Mouse (Mus musculus) limb, embryonic 15.5 days (tissue): ENCODE results near the gene Trmt44. TPM values are rescaled to one million over a fixed set of nuclear protein-coding genes. Genes with fewer than 3 reads are reported as not detected.
A peak's percentile ranks its signal among the peaks of the same experiment; 100 is the strongest.

ENCODE experiments used
- ATAC-seq: fragments of 200-750 bp; cut with Nextera tagmentation; 2 replicates; pipeline ENCODE4 v1.8.0; 2017; ENCODE audit warnings: low read depth, moderate TSS enrichment; ENCODE audit not compliant: insufficient number of reproducible peaks, low FRiP score, low TSS enrichment
- H3K27ac ChIP-seq: fragments of 300-500 bp; sonication (generic); 2 replicates; pipeline ENCODE4 v1.5.1; 2015; ENCODE audit warnings: moderate library complexity, mild to moderate bottlenecking, inconsistent platforms
- H3K27me3 ChIP-seq: fragments of 300-500 bp; sonication (generic); 2 replicates; pipeline ENCODE4 v1.6.1; 2015; ENCODE audit warnings: inconsistent platforms
- H3K36me3 ChIP-seq: fragments of 300-500 bp; sonication (generic); 2 replicates; pipeline ENCODE4 v1.6.1; 2015; ENCODE audit warnings: inconsistent platforms
- H3K4me1 ChIP-seq: fragments of 300-500 bp; sonication (generic); 2 replicates; pipeline ENCODE4 v1.6.1; 2015; ENCODE audit warnings: inconsistent platforms
- H3K4me2 ChIP-seq: fragments of 300-500 bp; sonication (generic); 2 replicates; pipeline ENCODE4 v1.6.1; 2015; ENCODE audit warnings: mild to moderate bottlenecking, inconsistent platforms
- H3K4me3 ChIP-seq: fragments of 300-500 bp; sonication (generic); 2 replicates; pipeline ENCODE4 v1.5.1; 2015; ENCODE audit warnings: mild to moderate bottlenecking, inconsistent platforms
- H3K9ac ChIP-seq: fragments of 300-500 bp; sonication (generic); 2 replicates; pipeline ENCODE4 v1.6.1; 2015; ENCODE audit warnings: inconsistent platforms
- H3K9me3 ChIP-seq: fragments of 300-500 bp; sonication (generic); 2 replicates; pipeline ENCODE4 v1.6.1; 2016; ENCODE audit warnings: inconsistent platforms
- WGBS: fragments of 180-500 bp; shearing (Covaris S2); methylation state at CpG from one replicate; pipeline ENCODE4 v1.1.7; 2015; 5-methylcytosine and 5-hydroxymethylcytosine counted together
- polyA plus RNA-seq: library from polyadenylated mRNA; unstranded; fragments of >200 nt; fragmentation: Nextera tagmentation; extraction: Ambion mirVana; gene quantifications from 2 replicates; pipeline ENCODE4 v1.2.1, GENCODE M21; 2015

Trmt44 gene
- polyA plus RNA-seq, 1 experiment from 2014 or later = 9.1 TPM

DNA sequence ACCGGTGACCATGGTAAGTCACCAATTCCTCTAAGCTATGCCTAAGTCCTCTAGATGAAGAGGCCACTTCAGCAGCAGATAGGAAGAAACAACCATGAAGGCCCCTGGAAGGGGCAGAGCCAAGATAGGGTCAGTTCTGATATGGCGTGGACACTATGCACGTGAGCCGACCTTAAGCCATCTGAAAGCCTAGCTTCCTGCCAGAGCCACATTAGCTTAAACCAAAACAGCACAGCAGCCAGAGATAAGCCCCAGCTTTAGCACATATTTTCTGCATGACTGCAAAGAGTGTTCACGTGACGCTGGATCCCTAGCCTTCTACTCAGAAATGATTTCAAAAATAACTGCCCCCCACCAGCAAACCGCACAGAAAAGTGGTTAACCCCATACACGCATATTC lies 15.4 kb downstream of the Trmt44 start:
- Histone ChIP-seq H3K9me3 (no peaks in the 10 kb centered on the region), H3K9ac (no peak overlapping the region), H3K4me1 (0 out of 2 replicates have a peak, but pooled peaks cover 4% of the 10 kb centered on the region), H3K36me3 (peaks cover 80% of the 10 kb centered on the region), H3K27me3 (no peaks in the 10 kb centered on the region), H3K4me2 (no peak overlapping the region), H3K4me3 (no peak overlapping the region), H3K27ac (no peak overlapping the region)
- 77% methylated on average over 8 of the region's 8 CpGs for WGBS
- ATAC-seq = no peak

GRCm38 (mm10) chr5:35557946-35558621 lies 16.8 kb downstream of the Trmt44 start:
- Histone ChIP-seq H3K36me3 (peaks cover 70% of the 10 kb centered on the region), H3K4me2 (no peak overlapping the region), H3K9ac (no peak overlapping the region), H3K9me3 (no peaks in the 10 kb centered on the region), H3K27me3 (no peaks in the 10 kb centered on the region), H3K27ac (no peak overlapping the region), H3K4me1 (0 out of 2 replicates have a peak, but pooled peaks cover 4% of the 10 kb centered on the region), H3K4me3 (no peak overlapping the region)
- 0 out of 2 replicates have a peak, but pooled peaks have one; percentile 57 for ATAC-seq
- 74% methylated on average over 13 of the region's 13 CpGs for WGBS

DNA sequence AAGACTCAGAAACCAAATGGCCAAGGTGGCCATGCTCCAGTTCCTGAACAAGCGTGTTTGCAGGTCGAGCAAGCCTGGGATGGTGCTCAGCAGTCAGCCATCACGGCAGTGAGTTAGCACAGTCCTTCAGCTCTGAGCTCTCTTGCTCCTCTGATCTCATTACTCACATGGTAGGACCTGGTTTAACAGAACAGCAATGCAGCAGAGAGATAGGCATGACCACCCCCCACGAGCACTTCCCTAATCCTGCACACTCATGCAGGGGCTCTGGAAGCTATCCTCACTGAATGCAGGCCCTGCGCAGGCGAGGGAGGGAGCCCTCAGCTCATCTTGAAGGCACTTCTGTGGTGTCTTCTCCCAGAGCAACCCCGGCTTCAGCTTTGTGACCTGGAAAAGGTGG lies 18.5 kb downstream of the Trmt44 start:
- WGBS = 84% methylated on average over 7 of the region's 7 CpGs
- H3K36me3 ChIP-seq = peaks cover 53% of the 10 kb centered on the region

DNA sequence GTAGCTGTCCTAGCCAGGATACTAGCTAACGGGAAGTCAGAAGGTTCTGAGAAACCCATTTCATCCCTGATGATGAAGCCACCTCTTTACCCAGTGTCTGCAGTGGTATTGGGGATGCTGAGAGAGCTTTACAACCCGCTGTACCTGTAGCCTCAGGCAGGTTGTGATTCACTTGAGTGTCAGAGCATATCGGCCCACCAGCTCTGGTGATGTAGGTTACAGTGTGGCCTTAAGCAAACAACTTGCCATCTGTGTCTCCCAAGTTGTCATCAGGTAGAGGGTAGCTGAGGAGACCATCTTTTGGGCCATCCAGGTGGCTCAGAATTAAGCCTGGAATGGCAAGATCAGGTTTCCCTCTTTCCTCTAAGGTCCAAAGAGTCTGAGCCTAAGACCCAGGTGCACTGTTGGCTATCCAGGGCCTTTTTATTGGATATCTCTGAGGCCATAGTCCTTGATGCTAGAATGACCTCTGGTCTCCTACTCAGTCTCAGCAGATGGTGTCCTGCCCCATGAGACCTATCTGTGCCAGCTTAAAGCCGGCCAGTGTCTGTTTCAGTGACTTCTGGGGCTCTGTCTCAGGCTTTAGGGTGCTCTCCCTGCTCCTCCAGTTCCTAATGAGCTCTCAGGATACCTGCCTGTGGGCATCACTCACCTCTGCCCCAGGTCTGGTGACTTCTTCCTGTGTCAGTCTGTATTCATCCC lies 21.9 kb downstream of the Trmt44 start:
- no peak overlapping the region for H3K4me3 ChIP-seq
- H3K4me1 ChIP-seq = peaks cover 13% of the 10 kb centered on the region
- no peaks in the 10 kb centered on the region for H3K27me3 ChIP-seq
- no peak overlapping the region for H3K4me2 ChIP-seq
- H3K9ac ChIP-seq = no peak overlapping the region
- no peaks in the 10 kb centered on the region for H3K9me3 ChIP-seq
- peak overlapping the region; percentile 61; the same call in 1 of the 2 replicates for H3K27ac ChIP-seq
- H3K36me3 ChIP-seq = peaks cover 30% of the 10 kb centered on the region
- ATAC-seq = no peak
- WGBS = 74% methylated on average over 4 of the region's 4 CpGs

More for the DNA sequence above, 18.5 kb downstream of the Trmt44 start:
- H3K9ac ChIP-seq = no peak overlapping the region
- no peak overlapping the region for H3K4me2 ChIP-seq
- H3K27ac ChIP-seq = no peak overlapping the region
- no peaks in the 10 kb centered on the region for H3K9me3 ChIP-seq
- no peaks in the 10 kb centered on the region for H3K27me3 ChIP-seq
- H3K4me1 ChIP-seq = peaks cover 17% of the 10 kb centered on the region
- no peak for ATAC-seq
- H3K4me3 ChIP-seq = no peak overlapping the region

- H3K9me3 ChIP-seq = no peaks in the 10 kb centered on the region
- H3K4me2 ChIP-seq = no peak overlapping the region
- H3K36me3 ChIP-seq = peaks cover 21% of the 10 kb centered on the region
- H3K27me3 ChIP-seq = no peaks in the 10 kb centered on the region
- no peak overlapping the region for H3K9ac ChIP-seq
- no peak overlapping the region for H3K4me3 ChIP-seq
- H3K27ac ChIP-seq = peak overlapping the region; percentile 61
- 41% methylated on average over 7 of the region's 7 CpGs for WGBS
- peaks cover 13% of the 10 kb centered on the region for H3K4me1 ChIP-seq
- ATAC-seq = peak; percentile 79
Measured at GRCm38 (mm10) chr5:35551855-35552837, 22.7 kb downstream of the Trmt44 start.

GRCm38 (mm10) chr5:35546127-35546526 lies 28.7 kb downstream of the Trmt44 start:
- Histone ChIP-seq H3K27me3 (no peaks in the 10 kb centered on the region), H3K4me2 (no peak overlapping the region), H3K9me3 (no peaks in the 10 kb centered on the region), H3K4me3 (no peak overlapping the region), H3K9ac (no peak overlapping the region), H3K36me3 (no peaks in the 10 kb centered on the region), H3K4me1 (no peaks in the 10 kb centered on the region), H3K27ac (no peak overlapping the region)
- no peak for ATAC-seq

DNA sequence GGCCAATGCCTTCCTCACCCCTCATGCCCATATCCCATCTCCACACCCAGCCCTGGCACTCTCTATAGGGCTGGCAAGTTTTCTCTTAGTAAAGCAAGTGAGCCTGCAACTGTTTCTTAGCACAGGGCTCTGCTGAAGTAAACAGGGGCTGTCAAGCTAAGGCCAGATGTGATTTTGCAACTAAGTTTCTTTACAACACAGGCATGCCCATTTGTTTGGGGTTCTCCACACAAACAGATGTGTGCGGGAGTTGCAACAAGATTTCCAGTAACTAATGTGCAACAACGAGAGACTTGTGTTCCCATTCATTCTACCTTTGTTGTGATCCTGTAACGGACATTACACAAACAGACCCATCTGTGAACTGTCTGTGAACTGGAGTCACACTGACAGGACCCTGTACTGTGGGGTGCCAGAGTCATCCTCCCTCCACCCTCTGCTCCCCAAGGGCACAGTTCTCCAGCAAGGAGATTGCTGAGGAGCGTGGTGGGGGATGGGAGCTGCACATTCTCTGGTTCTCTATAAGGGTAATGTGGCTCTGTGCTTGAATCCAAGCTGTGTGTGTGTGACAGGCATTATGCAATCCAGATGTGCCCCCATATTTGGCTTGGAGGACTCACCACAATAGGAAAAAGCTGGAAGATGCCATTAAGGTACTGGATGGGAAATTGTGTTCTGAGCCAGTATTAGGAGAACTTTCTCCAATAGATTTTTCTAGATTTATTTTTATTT lies 33.6 kb downstream of the Trmt44 start:
- H3K4me3 ChIP-seq = no peak overlapping the region
- H3K4me1 ChIP-seq = peaks cover 6% of the 10 kb centered on the region; the same call in 1 of the 2 replicates
- no peak overlapping the region for H3K4me2 ChIP-seq
- 45% methylated on average over 4 of the region's 4 CpGs for WGBS
- no peak for ATAC-seq
- no peak overlapping the region for H3K9ac ChIP-seq
- no peaks in the 10 kb centered on the region for H3K9me3 ChIP-seq
- H3K27ac ChIP-seq = peak overlapping the region; percentile 58
- no peaks in the 10 kb centered on the region for H3K27me3 ChIP-seq
- H3K36me3 ChIP-seq = no peaks in the 10 kb centered on the region

- 42% methylated on average over 5 of the region's 5 CpGs for WGBS
- H3K27ac ChIP-seq = peak overlapping the region; percentile 58
Measured at GRCm38 (mm10) chr5:35540555-35540954, 34.3 kb downstream of the Trmt44 start.

GRCm38 (mm10) chr5:35539576-35539975 lies 35.3 kb downstream of the Trmt44 start:
- no peak overlapping the region for H3K27ac ChIP-seq
- no peak overlapping the region for H3K9ac ChIP-seq
- H3K4me3 ChIP-seq = no peak overlapping the region
- peaks cover 2% of the 10 kb centered on the region; the same call in 1 of the 2 replicates for H3K27me3 ChIP-seq
- no peak for ATAC-seq
- WGBS = 59% methylated on average over 4 of the region's 4 CpGs
- H3K9me3 ChIP-seq = no peaks in the 10 kb centered on the region
- no peak overlapping the region for H3K4me2 ChIP-seq
- peaks cover 6% of the 10 kb centered on the region; the same call in 1 of the 2 replicates for H3K4me1 ChIP-seq
- no peaks in the 10 kb centered on the region for H3K36me3 ChIP-seq

More at GRCm38 (mm10) chr5:35540555-35540954, 34.3 kb downstream of the Trmt44 start:
- Histone ChIP-seq H3K9ac (no peak overlapping the region), H3K4me1 (peaks cover 6% of the 10 kb centered on the region; the same call in 1 of the 2 replicates), H3K4me2 (no peak overlapping the region), H3K9me3 (no peaks in the 10 kb centered on the region), H3K27me3 (peaks cover 2% of the 10 kb centered on the region; the same call in 1 of the 2 replicates), H3K4me3 (no peak overlapping the region), H3K36me3 (no peaks in the 10 kb centered on the region)
- ATAC-seq = no peak

DNA sequence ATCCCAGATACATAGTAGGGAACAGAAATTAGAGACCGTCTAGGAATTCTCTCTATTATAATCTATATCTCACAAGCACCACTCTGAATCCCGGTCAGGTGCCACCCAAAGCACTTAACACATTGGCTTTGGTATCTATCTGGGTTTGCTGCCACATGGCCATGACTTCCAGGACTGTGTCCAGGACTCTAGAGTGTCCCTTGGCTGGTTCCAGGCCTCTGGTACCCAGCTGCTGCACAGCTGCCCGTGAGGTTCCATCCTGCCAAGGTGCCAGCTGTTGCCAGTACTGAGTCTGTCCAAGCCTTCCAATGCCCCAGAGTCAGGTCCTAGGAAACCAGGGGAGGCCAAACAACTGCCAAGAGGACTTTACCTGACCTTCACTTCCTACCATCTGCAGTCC lies 36.8 kb downstream of the Trmt44 start:
- Histone ChIP-seq H3K4me3 (no peak overlapping the region), H3K4me1 (peaks cover 6% of the 10 kb centered on the region; the same call in 1 of the 2 replicates), H3K27ac (no peak overlapping the region), H3K36me3 (no peaks in the 10 kb centered on the region), H3K4me2 (no peak overlapping the region), H3K9ac (no peak overlapping the region), H3K27me3 (peaks cover 2% of the 10 kb centered on the region; the same call in 1 of the 2 replicates), H3K9me3 (no peaks in the 10 kb centered on the region)
- ATAC-seq = no peak
- 80% methylated on average over 3 of the region's 3 CpGs for WGBS

- Histone ChIP-seq H3K27ac (no peak overlapping the region), H3K4me3 (no peak overlapping the region), H3K9me3 (no peaks in the 10 kb centered on the region), H3K27me3 (peaks cover 2% of the 10 kb centered on the region; the same call in 1 of the 2 replicates), H3K4me2 (no peak overlapping the region), H3K9ac (no peak overlapping the region), H3K4me1 (peaks cover 6% of the 10 kb centered on the region; the same call in 1 of the 2 replicates), H3K36me3 (no peaks in the 10 kb centered on the region)
- no peak for ATAC-seq
- WGBS = 54% methylated on average over 1 of the region's 1 CpGs
Measured at GRCm38 (mm10) chr5:35537474-35537873, 37.4 kb downstream of the Trmt44 start.
